Mouse (Mus musculus) cortical plate, adult 2 months (tissue): Measurements from ENCODE around the gene Socs1.

Experiments
- CTCF ChIP-seq: fragments of 200-500 bp; IDR thresholded peaks from 2 replicates; pipeline ENCODE4 v1.5.1; 2011; ENCODE audit warnings: mild to moderate bottlenecking, control low read depth, low read length; ENCODE audit not compliant: insufficient read depth; ENCODE audit errors: extremely low read depth
- POLR2A ChIP-seq: fragments of 200-500 bp; IDR thresholded peaks from 2 replicates; pipeline ENCODE4 v1.6.1; 2011; ENCODE audit warnings: mild to moderate bottlenecking, low read length, control low read depth; ENCODE audit not compliant: insufficient read depth; ENCODE audit errors: extremely low read depth

- no peak for TF ChIP-seq CTCF
- no peak for TF ChIP-seq POLR2A
Measured at GRCm38 (mm10) chr16:10824536-10824935, 39.2 kb upstream of the Socs1 start.
